Mouse (Mus musculus) CH12.LX (cell line): ENCODE measurements around the gene Phf21a.

Source experiments
- CHD2 ChIP-seq: IDR thresholded peaks from 2 replicates; pipeline ENCODE4 v1.6.1; 2011; ENCODE audit warnings: low read length, improper control_type of control experiment
- CTCF ChIP-seq, 2 experiments: IDR thresholded peaks in 1 of 2; conservative IDR thresholded peaks in 1 of 2; 2 replicates each; pipeline ENCODE4 v1.5.1; 2011 to 2012; ENCODE audit warnings: low read depth in 2 of 2, low read length in 2 of 2, improper control_type of control experiment in 1 of 2, inconsistent platforms in 1 of 2, mild to moderate bottlenecking in 1 of 2, moderate library complexity in 1 of 2
- EP300 ChIP-seq: IDR thresholded peaks from 2 replicates; pipeline ENCODE4 v1.6.1; 2011; ENCODE audit warnings: low read length, improper control_type of control experiment
- ETS1 ChIP-seq: conservative IDR thresholded peaks from 2 replicates; pipeline ENCODE4 v1.6.1; 2012; ENCODE audit warnings: low read depth, mild to moderate bottlenecking, inconsistent platforms, low read length, improper control_type of control experiment, moderate library complexity
- HCFC1 ChIP-seq: IDR thresholded peaks from 2 replicates; pipeline ENCODE4 v1.6.1; 2012; ENCODE audit warnings: low read depth, mild to moderate bottlenecking, inconsistent platforms, low read length, improper control_type of control experiment
- KAT2A ChIP-seq: IDR thresholded peaks from 2 replicates; pipeline ENCODE4 v1.6.1; 2012; ENCODE audit warnings: low read length, improper control_type of control experiment, inconsistent platforms; ENCODE audit not compliant: insufficient replicate concordance
- PAX5 ChIP-seq: IDR thresholded peaks from 2 replicates; pipeline ENCODE4 v1.6.1; 2012; ENCODE audit warnings: low read length, inconsistent platforms, mixed read lengths
- POLR2A ChIP-seq: IDR thresholded peaks from 2 replicates; pipeline ENCODE4 v1.6.1; 2011; ENCODE audit warnings: low read depth, mild to moderate bottlenecking, improper control_type of control experiment, low read length
- POLR2AphosphoS2 ChIP-seq: IDR thresholded peaks from 2 replicates; pipeline ENCODE4 v1.6.1; 2011; ENCODE audit warnings: low read depth, low read length, improper control_type of control experiment
- SMC3 ChIP-seq: IDR thresholded peaks from 2 replicates; pipeline ENCODE4 v1.6.1; 2011; ENCODE audit warnings: low read depth, low read length, improper control_type of control experiment
- TCF12 ChIP-seq: IDR thresholded peaks from 2 replicates; pipeline ENCODE4 v1.6.1; 2014; ENCODE audit warnings: low read depth, mild to moderate bottlenecking, inconsistent platforms, low read length, improper control_type of control experiment
- ZNF384 ChIP-seq: IDR thresholded peaks from 2 replicates; pipeline ENCODE4 v1.6.1; 2012; ENCODE audit warnings: low read depth, low read length, improper control_type of control experiment, inconsistent platforms

DNA sequence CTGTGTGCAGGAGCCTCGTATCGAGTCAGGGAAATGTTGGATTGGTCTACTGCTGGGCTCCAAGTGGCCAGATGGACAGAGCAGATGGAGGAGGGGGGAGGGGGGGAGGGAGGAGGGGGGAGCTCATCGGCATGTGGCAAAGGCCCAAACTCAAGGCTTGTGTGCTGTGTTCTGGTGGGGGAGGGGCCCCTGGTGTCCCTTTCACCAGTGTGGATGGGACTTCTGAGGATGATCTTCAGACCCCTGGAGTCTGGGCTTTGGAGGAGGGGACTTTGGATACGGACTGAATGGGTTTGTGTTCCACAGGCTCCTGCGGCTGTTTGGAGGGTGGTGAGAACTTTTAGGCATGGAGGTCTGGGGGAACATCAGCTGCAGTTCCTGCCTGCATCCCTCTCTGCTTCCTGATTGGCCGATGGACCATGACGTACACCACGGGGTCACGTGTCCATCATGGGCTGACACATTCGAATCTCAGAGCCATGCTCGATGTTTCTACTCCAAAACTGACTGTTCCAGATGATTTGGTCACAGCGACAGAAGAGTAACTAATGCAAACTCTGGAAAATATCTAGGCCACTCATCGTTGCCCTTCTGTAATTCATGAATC lies 16.7 kb upstream of the Phf21a start:
- TF ChIP-seq POLR2A (no peak), CTCF (conservative IDR thresholded peaks at IDR 0.05 in 1 of 2, IDR thresholded peaks at IDR 0.05 in 1 of 2; ENCODE audit: low read depth in 2 of 2, low read length in 2 of 2) (no peak), ETS1 (no peak), KAT2A (no peak), CHD2 (no peak), EP300 (no peak), TCF12 (no peak), PAX5 (no peak), POLR2AphosphoS2 (no peak), ZNF384 (no peak), SMC3 (no peak), HCFC1 (no peak)
